In the genomic region with DNA sequence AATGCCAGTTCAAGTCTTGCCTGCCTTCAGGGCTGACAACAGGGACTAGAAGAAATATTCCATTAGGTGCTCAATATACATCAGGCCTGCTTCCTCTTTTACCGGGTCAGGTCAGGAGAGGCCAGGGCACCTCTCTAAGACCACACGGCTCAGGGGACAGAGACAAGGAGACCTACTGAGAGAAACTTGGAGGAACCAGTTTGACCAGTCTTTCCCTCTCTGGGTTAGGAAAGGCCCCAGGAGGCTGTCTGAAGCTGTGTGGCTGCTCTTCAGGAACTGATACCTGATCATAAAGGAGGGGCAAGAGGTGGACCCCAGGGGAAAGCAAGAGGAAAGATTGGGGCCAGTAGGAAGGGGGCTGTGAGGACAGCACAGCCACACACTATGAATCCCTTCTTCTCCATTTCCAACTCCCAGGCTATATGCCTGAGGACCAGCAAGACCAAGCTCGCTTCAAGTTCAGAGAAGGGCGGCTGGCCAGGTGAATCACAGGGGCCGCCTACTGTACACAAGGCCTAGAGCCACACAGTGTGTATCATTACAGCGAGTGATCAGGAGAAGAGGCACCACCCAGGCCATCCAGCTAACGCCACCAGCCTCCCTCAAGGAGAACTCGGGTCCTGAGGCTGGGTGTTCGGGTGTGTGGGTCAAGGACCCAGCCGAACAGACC, we compare ENCODE assay signal across 10 mouse cellular contexts. TPM values are rescaled to one million over a fixed set of nuclear protein-coding genes. Genes with fewer than 3 reads are reported as not detected.
DNase-seq lines count a peak whose midpoint lies in the region; ATAC-seq lines count a peak whose summit lies in the region.
"Had no signal": no experiment of that assay in that cellular context is flagged by ENCODE, and none has a peak within 500 bp of the region (broad histone marks: within the 10 kb centered on the region; RNA-seq: fewer than 3 reads in every experiment).

No protein-coding gene starts in this region.

- no peak for ATAC-seq in cerebellum, adult (ENCODE audit: insufficient number of reproducible peaks, low FRiP score, low TSS enrichment)
- no peak for ATAC-seq in megakaryocyte, adult 5-6 weeks (ENCODE audit: poor library complexity, severe bottlenecking)
- ATAC-seq in limb, embryonic 15.5 days (ENCODE audit: insufficient number of reproducible peaks, low FRiP score, low TSS enrichment, low read depth), result no peak
- ATAC-seq in stomach, embryonic 15.5 days (ENCODE audit: insufficient read depth, low FRiP score, low read depth), result no peak
- ATAC-seq in megakaryocyte-erythroid progenitor cell, adult 5-6 weeks (replicated peaks; ENCODE audit: low FRiP score, low TSS enrichment, poor library complexity, severe bottlenecking), result no peak

- DNase-seq in cerebellum, adult 9-11 months, result peak; percentile 32
- DNase-seq in cerebellum, adult 11 months, result no peak
- DNase-seq: thymus, adult 18-20 months had no signal

- H3K9ac ChIP-seq in limb, embryonic 15.5 days, result no peak overlapping the region
- H3K9ac ChIP-seq in stomach, embryonic 15.5 days, result no peak overlapping the region

- H3K4me2 ChIP-seq in limb, embryonic 15.5 days, result peak overlapping the region; percentile 88
- peak overlapping the region; percentile 91 for H3K4me2 ChIP-seq in stomach, embryonic 15.5 days

- no peaks in the 10 kb centered on the region for H3K27me3 ChIP-seq in megakaryocyte, embryonic 14.5 days (replicated peaks)
- no peaks in the 10 kb centered on the region for H3K27me3 ChIP-seq in limb, embryonic 15.5 days
- 0 out of 2 replicates have a peak, but pooled peaks cover 5% of the 10 kb centered on the region for H3K27me3 ChIP-seq in stomach, embryonic 15.5 days (replicated peaks)

- WGBS in limb, embryonic 15.5 days, result 70% methylated on average over 10 of the region's 10 CpGs
- WGBS in stomach, embryonic 15.5 days, result 55% methylated on average over 10 of the region's 10 CpGs

- H3K36me3 ChIP-seq in megakaryocyte, embryonic 14.5 days (replicated peaks; ENCODE audit: low read length), result peaks cover 40% of the 10 kb centered on the region
- H3K36me3 ChIP-seq in limb, embryonic 15.5 days, result peaks cover 8% of the 10 kb centered on the region; the same call in 1 of the 2 replicates
- 0 out of 2 replicates have a peak, but pooled peaks cover 8% of the 10 kb centered on the region for H3K36me3 ChIP-seq in stomach, embryonic 15.5 days

- peak overlapping the region; percentile 96 for H3K4me3 ChIP-seq in megakaryocyte, embryonic 14.5 days (replicated peaks)
- H3K4me3 ChIP-seq in limb, embryonic 15.5 days, result peak overlapping the region; percentile 96
- H3K4me3 ChIP-seq in stomach, embryonic 15.5 days (replicated peaks), result peak overlapping the region; percentile 93

- peaks cover 80% of the 10 kb centered on the region for H3K4me1 ChIP-seq in megakaryocyte, embryonic 14.5 days
- H3K4me1 ChIP-seq in limb, embryonic 15.5 days, result peaks cover 44% of the 10 kb centered on the region
- H3K4me1 ChIP-seq in stomach, embryonic 15.5 days, result peaks cover 38% of the 10 kb centered on the region

- H3K9me3 ChIP-seq in megakaryocyte, embryonic 14.5 days, result no peaks in the 10 kb centered on the region
- no peaks in the 10 kb centered on the region for H3K9me3 ChIP-seq in limb, embryonic 15.5 days
- H3K9me3 ChIP-seq in stomach, embryonic 15.5 days, result no peaks in the 10 kb centered on the region

- H3K27ac ChIP-seq in limb, embryonic 15.5 days, result no peak overlapping the region
- peak overlapping the region; percentile 73 for H3K27ac ChIP-seq in stomach, embryonic 15.5 days

RNA-seq across cellular contexts. Expression of a gene that starts 2.0 kb away (rescaled TPM):
- polyA plus RNA-seq in megakaryocyte, embryonic 14.5 days (2012; ENCODE audit: insufficient read depth, low replicate concordance), result not detected in 2 replicates
- 6.1 and 22.8 TPM in 2 replicates for total RNA-seq in megakaryocyte, adult 5-6 weeks (2015)
- not detected in 2 replicates for total RNA-seq in megakaryocyte, adult 5-6 weeks (2017)
- polyA plus RNA-seq in limb, embryonic 15.5 days (2015; fragmentation: Nextera tagmentation; extraction: Ambion mirVana), result 3.9 and 9.4 TPM in 2 replicates
- 3.5 and 9.6 TPM in 2 replicates for polyA plus RNA-seq in stomach, embryonic 15.5 days (2015; fragmentation: Nextera tagmentation; extraction: Ambion mirVana)
- total RNA-seq in megakaryocyte-erythroid progenitor cell, adult 5-6 weeks (2014; fragmentation: Nextera tagmentation), result 16.1 TPM in 1 of 2 replicates, not detected in the other
- total RNA-seq in megakaryocyte-erythroid progenitor cell, adult 5-6 weeks (2017), result not detected in 2 replicates
- total RNA-seq: liver, adult 2 months had no signal

RNA-seq across cellular contexts. Expression of a gene that starts 27.4 kb away (rescaled TPM):
- 314 and 1,236 TPM in 2 replicates for polyA plus RNA-seq in megakaryocyte, embryonic 14.5 days (2012; ENCODE audit: insufficient read depth, low replicate concordance)
- 68.8 and 86.3 TPM in 2 replicates for total RNA-seq in megakaryocyte, adult 5-6 weeks (2015)
- 45.1 and 51.9 TPM in 2 replicates for total RNA-seq in megakaryocyte, adult 5-6 weeks (2017)
- polyA plus RNA-seq in limb, embryonic 15.5 days (2015; fragmentation: Nextera tagmentation; extraction: Ambion mirVana), result 289 and 315 TPM in 2 replicates
- 250 and 281 TPM in 2 replicates for polyA plus RNA-seq in stomach, embryonic 15.5 days (2015; fragmentation: Nextera tagmentation; extraction: Ambion mirVana)
- 194 and 207 TPM in 2 replicates for total RNA-seq in megakaryocyte-erythroid progenitor cell, adult 5-6 weeks (2014; fragmentation: Nextera tagmentation)
- total RNA-seq in megakaryocyte-erythroid progenitor cell, adult 5-6 weeks (2017), result 46.6 and 78.6 TPM in 2 replicates

RNA-seq across cellular contexts. Expression of a gene that starts 29.4 kb away (rescaled TPM):
- 372 and 610 TPM in 2 replicates for polyA plus RNA-seq in megakaryocyte, embryonic 14.5 days (2012; ENCODE audit: insufficient read depth, low replicate concordance)
- 79.3 and 125 TPM in 2 replicates for total RNA-seq in megakaryocyte, adult 5-6 weeks (2015)
- 55.5 and 59.5 TPM in 2 replicates for total RNA-seq in megakaryocyte, adult 5-6 weeks (2017)
- 20.5 and 25.0 TPM in 2 replicates for polyA plus RNA-seq in limb, embryonic 15.5 days (2015; fragmentation: Nextera tagmentation; extraction: Ambion mirVana)
- polyA plus RNA-seq in stomach, embryonic 15.5 days (2015; fragmentation: Nextera tagmentation; extraction: Ambion mirVana), result 18.4 and 25.4 TPM in 2 replicates
- 0.83 and 1.4 TPM in 2 replicates for total RNA-seq in megakaryocyte-erythroid progenitor cell, adult 5-6 weeks (2014; fragmentation: Nextera tagmentation)
- 2.3 and 3.1 TPM in 2 replicates for total RNA-seq in megakaryocyte-erythroid progenitor cell, adult 5-6 weeks (2017)

RNA-seq across cellular contexts. Expression of a gene that starts 30.3 kb away (rescaled TPM):
- 164 and 173 TPM in 2 replicates for polyA plus RNA-seq in megakaryocyte, embryonic 14.5 days (2012; ENCODE audit: insufficient read depth, low replicate concordance)
- total RNA-seq in megakaryocyte, adult 5-6 weeks (2015), result 25.1 and 35.7 TPM in 2 replicates
- 40.6 and 43.1 TPM in 2 replicates for total RNA-seq in megakaryocyte, adult 5-6 weeks (2017)
- 36.2 and 40.1 TPM in 2 replicates for polyA plus RNA-seq in limb, embryonic 15.5 days (2015; fragmentation: Nextera tagmentation; extraction: Ambion mirVana)
- polyA plus RNA-seq in stomach, embryonic 15.5 days (2015; fragmentation: Nextera tagmentation; extraction: Ambion mirVana), result 40.8 and 43.8 TPM in 2 replicates
- total RNA-seq in megakaryocyte-erythroid progenitor cell, adult 5-6 weeks (2014; fragmentation: Nextera tagmentation), result 19.5 and 28.4 TPM in 2 replicates
- total RNA-seq in megakaryocyte-erythroid progenitor cell, adult 5-6 weeks (2017), result 10.2 and 16.8 TPM in 2 replicates

Comparison
In these comparisons a context has a peak if more than half of its experiments do, and no peak if none do; other contexts are left out.
1. RNA of a gene that starts 29.4 kb away (polyA plus RNA-seq): 372 to 610 TPM in megakaryocyte, embryonic 14.5 days; 18.4 to 25.4 TPM in stomach, embryonic 15.5 days and 20.5 to 25.0 TPM in limb, embryonic 15.5 days; every median in the first group is over 10 times any median in the second.
2. Peak in every context shown above with its lines, with median percentiles within 50 percentile points of each other: H3K4me3 ChIP-seq.